Mouse (Mus musculus) thymus, postnatal 25 days (tissue): ENCODE data around the gene Bbs10.
A peak's percentile ranks its signal among the peaks of the same experiment; 100 is the strongest.

ENCODE experiments used
- DNase-seq: peaks from one replicate; pipeline ENCODE4 v3.0.0; 2022

The Bbs10 gene

GRCm38 (mm10) chr10:111298140-111299098 is at the start of gene Bbs10:
TSS of gene Bbs10 (plus strand) at chr10:111298679.
- DNase-seq, result peak; percentile 93

- DNase-seq, result no peak
Observed at GRCm38 (mm10) chr10:111250192-111250591, 48.3 kb upstream of the Bbs10 start.

GRCm38 (mm10) chr10:111251666-111252065 is 46.8 kb upstream of the Bbs10 start:
- DNase-seq, result no peak

GRCm38 (mm10) chr10:111255228-111255627 is 43.3 kb upstream of the Bbs10 start:
- DNase-seq, result no peak

GRCm38 (mm10) chr10:111256156-111256555 is 42.3 kb upstream of the Bbs10 start:
- DNase-seq, result no peak

DNA sequence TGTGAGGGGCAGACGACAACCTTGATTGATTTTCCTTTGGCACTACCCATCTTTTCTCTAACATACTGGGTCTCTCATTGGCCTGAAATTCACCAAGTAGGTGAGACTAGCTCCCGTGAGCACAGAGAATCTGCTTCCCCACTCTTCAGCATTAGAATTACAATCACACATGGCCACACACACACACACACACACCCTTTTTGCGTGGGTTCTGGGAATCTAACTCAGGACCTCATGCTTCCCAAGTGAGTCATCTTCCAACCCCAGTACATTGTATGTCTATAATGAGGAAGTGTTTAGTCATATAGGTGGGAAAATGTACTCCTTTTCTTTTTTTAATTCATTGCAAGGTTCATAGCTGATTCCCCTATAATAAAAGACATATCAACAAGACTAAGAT is 41.1 kb upstream of the Bbs10 start:
- DNase-seq, result no peak

GRCm38 (mm10) chr10:111258256-111258655 is 40.2 kb upstream of the Bbs10 start:
- no peak for DNase-seq

DNA sequence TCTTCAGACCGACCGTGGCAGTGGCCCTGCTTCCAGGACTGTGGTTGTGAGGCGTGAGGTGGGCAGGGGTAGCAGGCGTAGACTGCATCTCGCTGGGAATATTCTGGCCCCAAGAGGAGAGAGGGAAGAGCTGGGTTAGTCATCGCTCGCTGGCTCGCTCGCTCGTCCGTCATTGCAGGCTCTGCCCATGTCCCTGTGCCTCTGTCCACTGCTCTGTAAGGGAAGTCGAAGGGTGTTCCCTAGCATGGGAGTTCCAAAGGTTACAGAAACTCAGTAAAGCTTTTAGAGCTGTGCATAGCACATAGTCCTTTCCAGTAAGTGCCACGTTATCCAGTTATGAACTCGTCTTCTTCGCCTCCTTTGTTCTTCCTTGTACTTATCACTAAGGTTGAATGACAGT is 26.8 kb upstream of the Bbs10 start:
- DNase-seq, result no peak

DNA sequence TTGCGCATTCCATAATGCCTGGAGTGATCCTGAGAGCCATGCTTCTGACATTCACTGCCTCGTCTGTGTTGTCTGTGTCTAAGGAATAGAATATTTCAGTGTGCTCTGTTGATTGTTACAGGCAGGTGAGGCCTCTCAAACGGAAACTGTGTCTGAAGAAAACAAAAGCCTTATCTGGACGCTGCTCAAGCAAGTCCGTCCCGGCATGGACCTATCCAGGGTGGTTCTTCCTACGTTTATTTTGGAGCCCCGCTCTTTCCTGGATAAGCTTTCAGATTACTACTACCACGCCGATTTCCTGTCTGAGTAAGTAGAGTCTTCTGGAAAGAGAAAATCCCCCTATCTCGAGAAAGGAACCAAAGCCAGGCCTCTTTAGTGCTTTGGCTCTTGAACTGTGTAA is 25.6 kb upstream of the Bbs10 start:
- no peak for DNase-seq

- no peak for DNase-seq
Observed at GRCm38 (mm10) chr10:111273463-111274088, 24.9 kb upstream of the Bbs10 start.

DNA sequence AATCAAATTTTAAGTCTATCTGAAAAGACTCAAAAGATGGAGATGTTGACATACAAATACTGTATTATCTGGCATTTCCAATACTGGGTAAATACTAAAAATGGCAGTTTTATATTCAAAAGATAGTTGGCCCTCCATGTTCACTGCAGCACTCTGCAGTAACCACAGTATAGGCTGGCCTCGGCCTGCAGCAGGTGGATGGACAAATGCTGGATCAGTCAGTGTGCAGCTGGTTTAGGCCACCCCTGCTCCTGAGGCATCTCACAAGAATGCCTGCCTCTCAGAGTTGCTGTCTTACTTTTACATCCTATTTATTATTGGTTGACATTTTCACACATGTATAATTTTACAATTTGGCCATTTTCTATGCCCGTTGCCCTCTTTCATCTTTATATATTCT is 22.7 kb upstream of the Bbs10 start:
- DNase-seq, result no peak

GRCm38 (mm10) chr10:111297631-111298030 is 848 bp upstream of the Bbs10 start:
- DNase-seq, result no peak

GRCm38 (mm10) chr10:111299591-111299990 is 1.1 kb downstream of the Bbs10 start:
- DNase-seq, result no peak

DNA sequence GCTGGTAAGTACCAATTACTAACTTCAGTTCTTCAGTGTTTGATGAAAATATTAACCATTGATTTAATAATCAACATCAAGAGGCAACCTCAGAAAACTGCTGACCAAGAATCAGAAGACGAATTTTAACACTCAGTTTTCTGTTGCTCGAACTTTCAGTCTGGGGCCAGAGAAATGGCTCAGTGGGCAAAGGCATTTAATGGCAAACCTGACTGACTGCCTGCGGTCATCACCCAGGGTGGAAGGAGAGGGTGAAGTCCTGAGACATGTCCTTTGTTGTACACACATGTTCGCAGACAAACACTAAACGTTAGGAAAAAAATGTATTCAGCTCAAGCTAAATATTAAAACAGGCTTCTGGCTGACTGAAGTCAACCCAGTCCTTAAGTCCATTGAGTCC is 2.6 kb downstream of the Bbs10 start:
- no peak for DNase-seq

DNA sequence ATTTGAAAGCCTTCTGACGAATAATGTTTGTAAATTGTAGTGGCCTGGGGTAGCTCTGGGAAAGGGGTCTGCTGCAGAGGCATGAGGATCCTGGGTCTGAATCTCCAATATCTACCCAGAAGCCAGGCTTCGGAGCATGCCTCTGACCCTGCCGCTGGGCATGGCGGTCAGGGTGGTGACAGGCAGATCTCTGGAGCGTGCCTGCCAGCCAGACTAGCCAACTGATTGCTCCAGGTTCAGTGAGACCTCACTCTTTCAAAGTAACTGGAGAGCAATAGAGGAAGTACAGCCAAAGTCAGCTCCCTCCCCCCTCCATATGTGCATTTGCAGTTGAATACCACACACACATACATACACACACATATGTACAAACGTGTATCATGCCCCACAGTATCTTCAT is 4.0 kb downstream of the Bbs10 start:
- DNase-seq, result no peak

DNA sequence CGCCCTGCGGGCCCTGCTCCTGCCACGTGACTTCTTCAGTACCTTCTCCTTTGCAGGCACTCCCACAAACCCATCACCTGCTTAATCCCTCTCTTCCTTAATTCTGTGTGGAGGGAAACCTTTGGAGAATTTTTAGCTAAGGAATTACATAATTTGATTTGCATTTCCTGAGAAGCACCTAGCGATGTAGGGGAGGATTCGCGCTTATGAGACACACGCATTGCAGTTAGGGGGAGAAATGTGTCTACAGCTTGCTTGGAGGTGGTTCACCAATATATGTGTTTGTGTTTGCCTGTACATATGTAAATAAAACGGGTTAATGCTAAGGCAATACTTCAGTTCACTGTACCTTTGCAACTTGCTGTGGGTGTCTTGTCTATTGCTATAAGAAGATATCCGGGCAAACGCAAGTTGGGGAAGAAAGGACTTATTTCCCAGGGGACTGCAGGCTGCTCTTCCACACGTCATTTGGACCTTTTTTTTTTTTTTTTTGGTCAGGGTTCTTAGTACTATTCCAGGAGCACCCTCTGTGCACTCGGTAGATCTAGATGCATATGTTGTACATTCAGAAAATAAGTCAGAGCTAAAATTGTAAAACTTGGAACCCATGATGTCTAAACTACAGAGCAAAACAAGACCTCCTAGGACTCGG is 10.5 kb downstream of the Bbs10 start:
- no peak for DNase-seq

DNA sequence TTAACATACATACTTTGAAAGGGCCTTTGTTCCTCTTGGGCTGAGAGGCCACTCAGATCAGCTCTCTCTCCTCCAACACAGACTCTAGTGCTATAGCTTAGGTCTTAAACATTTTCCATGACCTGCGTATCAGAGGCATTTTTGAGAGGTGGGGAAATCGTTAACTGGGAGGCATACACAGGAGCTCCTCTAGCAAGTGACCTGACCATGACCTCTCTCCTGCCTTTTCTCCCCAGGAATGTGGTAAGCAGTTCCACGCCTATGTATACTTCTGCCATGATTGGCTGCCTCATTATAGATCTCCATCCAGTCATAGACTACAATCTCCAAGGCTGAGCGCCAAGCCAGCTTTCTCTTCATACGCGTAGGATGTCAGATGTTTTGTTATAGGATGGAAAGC is 14.8 kb downstream of the Bbs10 start:
- DNase-seq, result no peak

- DNase-seq, result no peak
Observed at GRCm38 (mm10) chr10:111314636-111315395, 16.3 kb downstream of the Bbs10 start.

- no peak for DNase-seq
Observed at GRCm38 (mm10) chr10:111315940-111316339, 17.5 kb downstream of the Bbs10 start.

GRCm38 (mm10) chr10:111318021-111318420 is 19.5 kb downstream of the Bbs10 start:
- no peak for DNase-seq

GRCm38 (mm10) chr10:111318805-111319500 is 20.5 kb downstream of the Bbs10 start:
- DNase-seq, result no peak

GRCm38 (mm10) chr10:111320579-111320978 is 22.1 kb downstream of the Bbs10 start:
- DNase-seq, result no peak
